Mouse (Mus musculus) retina, postnatal 7 days (tissue): ENCODE results near the gene Col6a6.
"Not testable (repeated sequence)": the region's sequence is repeated elsewhere in the genome, so short reads cannot be mapped to it uniquely, and the experiment has no call there.

Source experiments
- DNase-seq: peaks from one replicate; pipeline ENCODE4 v3.0.0-alpha.2; 2012; ENCODE audit warnings: low read depth, low spot score

Col6a6 gene

DNA sequence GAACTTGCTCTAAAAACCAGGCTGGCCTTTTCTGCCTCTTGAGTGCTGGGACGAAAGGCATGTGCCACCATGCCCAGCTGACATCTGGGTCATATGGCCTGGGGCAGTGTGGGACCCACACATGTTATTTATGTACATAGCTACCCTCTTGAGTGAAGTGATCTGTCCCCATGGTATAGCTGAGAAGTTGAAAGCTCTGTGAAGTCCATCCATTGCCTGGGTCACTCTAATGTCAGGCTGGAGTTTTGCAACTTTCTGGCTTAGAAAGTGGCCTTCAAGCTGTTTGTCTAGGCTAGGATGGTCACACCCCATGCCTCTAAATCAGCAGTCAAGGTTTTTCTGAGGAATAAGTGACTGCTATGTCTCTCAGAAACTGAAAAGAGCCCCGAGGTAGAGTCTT, 155.9 kb downstream of the Col6a6 start:
- DNase-seq, result no peak

GRCm38 (mm10) chr9:105670916-105671315, 157.0 kb downstream of the Col6a6 start:
- no peak for DNase-seq

DNA sequence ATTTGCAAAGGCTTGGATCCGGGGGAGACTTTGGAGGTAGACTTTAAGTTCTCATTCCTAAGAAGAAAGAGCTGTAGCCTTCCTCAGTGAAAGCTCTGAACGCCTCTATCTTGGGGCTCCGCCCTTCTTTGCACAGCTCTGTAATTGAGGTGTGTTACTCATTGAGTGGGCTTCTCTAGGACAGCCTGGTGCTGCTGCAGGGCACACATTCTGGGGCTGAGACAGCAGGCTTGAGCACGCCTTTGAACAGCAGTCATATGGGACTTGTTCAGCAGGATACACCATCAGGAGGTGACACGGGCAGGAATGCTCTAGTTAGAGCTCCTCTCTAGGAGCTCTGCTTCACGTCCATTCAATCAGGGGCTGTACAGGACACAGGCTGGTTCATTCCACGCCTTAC, 162.7 kb downstream of the Col6a6 start:
- no peak for DNase-seq

- no peak for DNase-seq
Observed at GRCm38 (mm10) chr9:105659877-105660276, 168.1 kb downstream of the Col6a6 start.

GRCm38 (mm10) chr9:105658216-105658615, 169.7 kb downstream of the Col6a6 start:
- DNase-seq, result no peak

GRCm38 (mm10) chr9:105656189-105656588, 171.8 kb downstream of the Col6a6 start:
- no peak for DNase-seq

GRCm38 (mm10) chr9:105642460-105643371, 185.2 kb downstream of the Col6a6 start, which contains the start of gene Pik3r4:
Gene Pik3r4 (plus strand): TSS chr9:105642978.
- DNase-seq, result peak; percentile 84

- not testable (repeated sequence) for DNase-seq
Observed at GRCm38 (mm10) chr9:105641377-105641776, 186.6 kb downstream of the Col6a6 start.
